Mouse (Mus musculus): ENCODE measurements around the gene Aco2.

Aco2 gene

GRCm38 (mm10) chr15:81845724-81846123 lies 26.4 kb upstream of the Aco2 start:
- peak; percentile 37 for DNase-seq (ENCODE audit: low read depth, low spot score)

GRCm38 (mm10) chr15:81846755-81847154 lies 25.4 kb upstream of the Aco2 start:
- DNase-seq (ENCODE audit: low read depth, low spot score): no peak

- DNase-seq (ENCODE audit: low read depth, low spot score): no peak
Observed at GRCm38 (mm10) chr15:81847161-81847560, 24.9 kb upstream of the Aco2 start.

- DNase-seq (ENCODE audit: low read depth, low spot score): no peak
Observed at GRCm38 (mm10) chr15:81847861-81848260, 24.2 kb upstream of the Aco2 start.

- DNase-seq (ENCODE audit: low read depth, low spot score): peak; percentile 88
Observed at GRCm38 (mm10) chr15:81848301-81848700, 23.8 kb upstream of the Aco2 start.

GRCm38 (mm10) chr15:81849104-81849503 lies 23.0 kb upstream of the Aco2 start:
- DNase-seq (ENCODE audit: low read depth, low spot score): no peak

GRCm38 (mm10) chr15:81850718-81851117 lies 21.4 kb upstream of the Aco2 start:
- no peak for DNase-seq (ENCODE audit: low read depth, low spot score)

GRCm38 (mm10) chr15:81851375-81851774 lies 20.7 kb upstream of the Aco2 start:
- DNase-seq (ENCODE audit: low read depth, low spot score): no peak

- no peak for DNase-seq (ENCODE audit: low read depth, low spot score)
Observed at GRCm38 (mm10) chr15:81852411-81853000, 19.6 kb upstream of the Aco2 start.

GRCm38 (mm10) chr15:81853081-81853480 lies 19.0 kb upstream of the Aco2 start:
- DNase-seq (ENCODE audit: low read depth, low spot score): no peak

- peak; percentile 96 for DNase-seq (ENCODE audit: low read depth, low spot score)
Observed at GRCm38 (mm10) chr15:81856030-81856790, 15.9 kb upstream of the Aco2 start.

- no peak for DNase-seq (ENCODE audit: low read depth, low spot score)
Observed at GRCm38 (mm10) chr15:81856938-81857723, 15.0 kb upstream of the Aco2 start.

GRCm38 (mm10) chr15:81857724-81858116 lies 14.4 kb upstream of the Aco2 start:
- no peak for DNase-seq (ENCODE audit: low read depth, low spot score)

- peak; percentile 91 for DNase-seq (ENCODE audit: low read depth, low spot score)
Observed at GRCm38 (mm10) chr15:81858138-81858516, 14.0 kb upstream of the Aco2 start.

GRCm38 (mm10) chr15:81858517-81859329 lies 13.4 kb upstream of the Aco2 start, which contains the start of gene Tob2:
Gene Tob2, minus strand, starts transcription at chr15:81858796.
- DNase-seq (ENCODE audit: low read depth, low spot score): peak; percentile 44

- DNase-seq (ENCODE audit: low read depth, low spot score): peak; percentile 72
Observed at GRCm38 (mm10) chr15:81859330-81860255, 12.5 kb upstream of the Aco2 start.

- DNase-seq (ENCODE audit: low read depth, low spot score): no peak
Observed at GRCm38 (mm10) chr15:81860471-81861135, 11.5 kb upstream of the Aco2 start.

GRCm38 (mm10) chr15:81864238-81864637 lies 7.9 kb upstream of the Aco2 start:
- DNase-seq (ENCODE audit: low read depth, low spot score): no peak

- no peak for DNase-seq (ENCODE audit: low read depth, low spot score)
Observed at GRCm38 (mm10) chr15:81869985-81870384, 2.1 kb upstream of the Aco2 start.

Measured in ES-CJ7 (cell line).